Mouse (Mus musculus): Measurements from ENCODE around the gene Acta2. TPM values are rescaled to one million over a fixed set of nuclear protein-coding genes. Genes with fewer than 3 reads are reported as not detected.
"Not testable (repeated sequence)": the region's sequence is repeated elsewhere in the genome, so short reads cannot be mapped to it uniquely, and the experiment has no call there.

Gene Acta2
- polyA plus RNA-seq, 1 experiment, result 88.2 TPM

- H3K4me1 ChIP-seq (ENCODE audit: control insufficient read depth, insufficient read depth, low read length), result no peaks in the 10 kb centered on the region
- TF ChIP-seq POLR2A (IDR thresholded peaks at IDR 0.05; ENCODE audit: low read depth, low read length) (no peak), CTCF (conservative IDR thresholded peaks at IDR 0.05; ENCODE audit: insufficient read depth, insufficient read length, low read depth, low read length) (no peak)
- no peak overlapping the region for H3K4me3 ChIP-seq (ENCODE audit: insufficient read depth, low read depth, low read length)
- DNase-seq, result no peak
- no peak overlapping the region for H3K27ac ChIP-seq (ENCODE audit: insufficient read depth, low read depth, low read length)
- H3K27me3 ChIP-seq (replicated peaks; ENCODE audit: control insufficient read depth, insufficient read depth, low read length), result no peaks in the 10 kb centered on the region
- H3K36me3 ChIP-seq (ENCODE audit: control insufficient read depth, insufficient read depth, low read length), result no peaks in the 10 kb centered on the region
Observed at GRCm38 (mm10) chr19:34213251-34213645, 42.1 kb downstream of the Acta2 start.

GRCm38 (mm10) chr19:34212489-34213250, 42.7 kb downstream of the Acta2 start:
- H3K4me1 ChIP-seq (ENCODE audit: control insufficient read depth, insufficient read depth, low read length), result no peaks in the 10 kb centered on the region
- no peaks in the 10 kb centered on the region for H3K36me3 ChIP-seq (ENCODE audit: control insufficient read depth, insufficient read depth, low read length)
- TF ChIP-seq CTCF (conservative IDR thresholded peaks at IDR 0.05; ENCODE audit: insufficient read depth, insufficient read length, low read depth, low read length) (no peak), POLR2A (IDR thresholded peaks at IDR 0.05; ENCODE audit: low read depth, low read length) (no peak)
- no peaks in the 10 kb centered on the region for H3K27me3 ChIP-seq (replicated peaks; ENCODE audit: control insufficient read depth, insufficient read depth, low read length)
- no peak overlapping the region for H3K27ac ChIP-seq (ENCODE audit: insufficient read depth, low read depth, low read length)
- DNase-seq, result no peak
- no peak overlapping the region for H3K4me3 ChIP-seq (ENCODE audit: insufficient read depth, low read depth, low read length)
- WGBS, result 90% methylated on average over 12 of the region's 12 CpGs

- no peak overlapping the region for H3K27ac ChIP-seq (ENCODE audit: insufficient read depth, low read depth, low read length)
- no peaks in the 10 kb centered on the region for H3K4me1 ChIP-seq (ENCODE audit: control insufficient read depth, insufficient read depth, low read length)
- TF ChIP-seq POLR2A (IDR thresholded peaks at IDR 0.05; ENCODE audit: low read depth, low read length) (no peak), CTCF (conservative IDR thresholded peaks at IDR 0.05; ENCODE audit: insufficient read depth, insufficient read length, low read depth, low read length) (no peak)
- no peak overlapping the region for H3K4me3 ChIP-seq (ENCODE audit: insufficient read depth, low read depth, low read length)
- DNase-seq, result no peak
- no peaks in the 10 kb centered on the region for H3K36me3 ChIP-seq (ENCODE audit: control insufficient read depth, insufficient read depth, low read length)
- WGBS, result 57% methylated on average over 2 of the region's 2 CpGs
- H3K27me3 ChIP-seq (replicated peaks; ENCODE audit: control insufficient read depth, insufficient read depth, low read length), result no peaks in the 10 kb centered on the region
Observed at GRCm38 (mm10) chr19:34210841-34211240, 44.5 kb downstream of the Acta2 start.

- TF ChIP-seq CTCF (conservative IDR thresholded peaks at IDR 0.05; ENCODE audit: insufficient read depth, insufficient read length, low read depth, low read length), result no peak
- no peak for TF ChIP-seq POLR2A (IDR thresholded peaks at IDR 0.05; ENCODE audit: low read depth, low read length)
- Histone ChIP-seq H3K4me3 (ENCODE audit: insufficient read depth, low read depth, low read length) (no peak overlapping the region), H3K36me3 (ENCODE audit: control insufficient read depth, insufficient read depth, low read length) (no peaks in the 10 kb centered on the region), H3K27me3 (replicated peaks; ENCODE audit: control insufficient read depth, insufficient read depth, low read length) (no peaks in the 10 kb centered on the region), H3K27ac (ENCODE audit: insufficient read depth, low read depth, low read length) (no peak overlapping the region), H3K4me1 (ENCODE audit: control insufficient read depth, insufficient read depth, low read length) (no peaks in the 10 kb centered on the region)
- DNase-seq, result no peak
- 72% methylated on average over 8 of the region's 8 CpGs for WGBS
Observed at GRCm38 (mm10) chr19:34209930-34210581, 45.3 kb downstream of the Acta2 start.

GRCm38 (mm10) chr19:34209031-34209430, 46.4 kb downstream of the Acta2 start:
- no peak for DNase-seq
- Histone ChIP-seq H3K27me3 (replicated peaks; ENCODE audit: control insufficient read depth, insufficient read depth, low read length) (no peaks in the 10 kb centered on the region), H3K36me3 (ENCODE audit: control insufficient read depth, insufficient read depth, low read length) (no peaks in the 10 kb centered on the region), H3K4me1 (ENCODE audit: control insufficient read depth, insufficient read depth, low read length) (no peaks in the 10 kb centered on the region), H3K27ac (ENCODE audit: insufficient read depth, low read depth, low read length) (no peak overlapping the region), H3K4me3 (ENCODE audit: insufficient read depth, low read depth, low read length) (no peak overlapping the region)
- TF ChIP-seq POLR2A (IDR thresholded peaks at IDR 0.05; ENCODE audit: low read depth, low read length) (no peak), CTCF (conservative IDR thresholded peaks at IDR 0.05; ENCODE audit: insufficient read depth, insufficient read length, low read depth, low read length) (no peak)
- 65% methylated on average over 3 of the region's 3 CpGs for WGBS

GRCm38 (mm10) chr19:34206760-34207440, 48.5 kb downstream of the Acta2 start:
- no peaks in the 10 kb centered on the region for H3K4me1 ChIP-seq (ENCODE audit: control insufficient read depth, insufficient read depth, low read length)
- no peak for DNase-seq
- H3K27me3 ChIP-seq (replicated peaks; ENCODE audit: control insufficient read depth, insufficient read depth, low read length), result no peaks in the 10 kb centered on the region
- no peaks in the 10 kb centered on the region for H3K36me3 ChIP-seq (ENCODE audit: control insufficient read depth, insufficient read depth, low read length)
- 81% methylated on average over 8 of the region's 8 CpGs for WGBS
- no peak for TF ChIP-seq POLR2A (IDR thresholded peaks at IDR 0.05; ENCODE audit: low read depth, low read length)
- TF ChIP-seq CTCF (conservative IDR thresholded peaks at IDR 0.05; ENCODE audit: insufficient read depth, insufficient read length, low read depth, low read length), result no peak
- H3K27ac ChIP-seq (ENCODE audit: insufficient read depth, low read depth, low read length), result no peak overlapping the region
- no peak overlapping the region for H3K4me3 ChIP-seq (ENCODE audit: insufficient read depth, low read depth, low read length)

- DNase-seq; H3K4me1 ChIP-seq (ENCODE audit: control insufficient read depth, insufficient read depth, low read length); H3K27ac ChIP-seq (ENCODE audit: insufficient read depth, low read depth, low read length); H3K27me3 ChIP-seq (replicated peaks; ENCODE audit: control insufficient read depth, insufficient read depth, low read length); H3K36me3 ChIP-seq (ENCODE audit: control insufficient read depth, insufficient read depth, low read length); H3K4me3 ChIP-seq (ENCODE audit: insufficient read depth, low read depth, low read length): not testable (repeated sequence)
- 69% methylated on average over 4 of the region's 4 CpGs for WGBS
Observed at GRCm38 (mm10) chr19:34206128-34206527, 49.3 kb downstream of the Acta2 start.

Data from kidney, adult 2 months (tissue).